In the genomic region with DNA sequence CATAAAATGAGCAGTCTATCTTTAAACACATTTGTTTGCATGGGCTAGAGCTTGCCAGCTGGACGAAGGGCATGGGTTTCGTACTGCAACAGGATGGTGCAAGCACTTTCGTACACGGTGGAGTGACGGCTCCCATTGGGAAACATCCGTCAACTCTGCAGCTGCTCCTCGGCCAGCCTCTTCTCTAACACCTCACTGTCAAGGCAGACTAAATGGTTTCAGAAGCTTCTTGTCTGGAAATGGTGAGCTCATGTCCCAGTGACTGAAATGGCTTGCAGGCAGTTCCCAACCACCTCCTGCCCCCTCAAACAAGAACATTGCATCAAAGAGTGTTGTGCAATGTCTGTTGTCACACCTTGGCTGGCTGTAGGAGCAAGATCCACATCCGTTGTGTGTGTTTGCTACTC, we compare ENCODE assay signal across 8 mouse cellular contexts.
DNase-seq lines count a peak whose midpoint lies in the region; ATAC-seq and TF ChIP-seq lines count a peak whose summit lies in the region.
"Had no signal": no experiment of that assay in that cellular context is flagged by ENCODE, and none has a peak within 500 bp of the region (broad histone marks: within the 10 kb centered on the region; RNA-seq: fewer than 3 reads in every experiment).

No protein-coding gene starts in this region.

- TF ChIP-seq CTCF in liver, postnatal 0 days (IDR thresholded peaks at IDR 0.05; ENCODE audit: low read depth): no peak
- TF ChIP-seq CTCF in stomach, postnatal 0 days (IDR thresholded peaks at IDR 0.05; ENCODE audit: low read depth): no peak

- DNase-seq in limb, embryonic 10.5 days (ENCODE audit: low spot score): no peak
- peak; percentile 58 for DNase-seq in gastrocnemius, postnatal 25 days
- peak; percentile 70 for DNase-seq in liver, postnatal 0 days
- DNase-seq in stomach, postnatal 0 days (ENCODE audit: low spot score): peak; percentile 17
- no peak for DNase-seq in testis, postnatal 14 days (ENCODE audit: low spot score)
- DNase-seq in left cerebral cortex, adult 9 months (ENCODE audit: low spot score in 2 of 2): no peak

- 47% methylated on average over 8 of the region's 8 CpGs for WGBS in limb, embryonic 12.5 days
- 59% methylated on average over 8 of the region's 8 CpGs for WGBS in limb, embryonic 10.5 days
- 44% methylated on average over 8 of the region's 8 CpGs for WGBS in liver, postnatal 0 days (ENCODE audit: insufficient replicate concordance)
- WGBS in stomach, postnatal 0 days: 38% methylated on average over 8 of the region's 8 CpGs

- H3K9me3 ChIP-seq in limb, embryonic 12.5 days: no peaks in the 10 kb centered on the region
- H3K9me3 ChIP-seq in limb, embryonic 10.5 days (replicated peaks): no peaks in the 10 kb centered on the region
- H3K9me3 ChIP-seq in liver, postnatal 0 days (ENCODE audit: low read length): no peaks in the 10 kb centered on the region
- H3K9me3 ChIP-seq in stomach, postnatal 0 days (ENCODE audit: control insufficient read depth, low read length): no peaks in the 10 kb centered on the region
- H3K9me3 ChIP-seq: midbrain, embryonic 12.5 days had no signal

- H3K36me3 ChIP-seq in limb, embryonic 12.5 days: no peaks in the 10 kb centered on the region
- H3K36me3 ChIP-seq in limb, embryonic 10.5 days: no peaks in the 10 kb centered on the region
- no peaks in the 10 kb centered on the region for H3K36me3 ChIP-seq in liver, postnatal 0 days (replicated peaks; ENCODE audit: insufficient read depth, low read length)
- no peaks in the 10 kb centered on the region for H3K36me3 ChIP-seq in stomach, postnatal 0 days (ENCODE audit: control insufficient read depth, insufficient read depth, low read length)
- H3K36me3 ChIP-seq: midbrain, embryonic 12.5 days had no signal

- no peak overlapping the region for H3K4me3 ChIP-seq in limb, embryonic 12.5 days (replicated peaks)
- H3K4me3 ChIP-seq in limb, embryonic 10.5 days: no peak overlapping the region
- H3K4me3 ChIP-seq in liver, postnatal 0 days (ENCODE audit: low read depth, low read length): no peak overlapping the region
- no peak overlapping the region for H3K4me3 ChIP-seq in stomach, postnatal 0 days (ENCODE audit: low read depth, low read length)
- H3K4me3 ChIP-seq: midbrain, embryonic 12.5 days had no signal

- no peak overlapping the region for H3K9ac ChIP-seq in limb, embryonic 12.5 days (replicated peaks)
- no peak overlapping the region for H3K9ac ChIP-seq in liver, postnatal 0 days (replicated peaks)
- H3K9ac ChIP-seq in stomach, postnatal 0 days (ENCODE audit: low read length): no peak overlapping the region
- H3K9ac ChIP-seq: midbrain, embryonic 12.5 days had no signal

- H3K27me3 ChIP-seq in limb, embryonic 12.5 days: no peaks in the 10 kb centered on the region
- no peaks in the 10 kb centered on the region for H3K27me3 ChIP-seq in limb, embryonic 10.5 days (ENCODE audit: low read depth, poor library complexity, severe bottlenecking)
- no peaks in the 10 kb centered on the region for H3K27me3 ChIP-seq in liver, postnatal 0 days (ENCODE audit: insufficient read depth, low read length)
- no peaks in the 10 kb centered on the region for H3K27me3 ChIP-seq in stomach, postnatal 0 days (ENCODE audit: control insufficient read depth, insufficient read depth, low read length)
- H3K27me3 ChIP-seq: midbrain, embryonic 12.5 days had no signal

- no peak for ATAC-seq in limb, embryonic 12.5 days (ENCODE audit: insufficient number of reproducible peaks, insufficient read depth, low FRiP score, low TSS enrichment, low read depth)
- ATAC-seq in liver, postnatal 0 days: peak; percentile 89
- peak; percentile 35; the same call in 1 of the 2 replicates for ATAC-seq in stomach, postnatal 0 days (ENCODE audit: low FRiP score, low TSS enrichment)

- peaks cover 8% of the 10 kb centered on the region for H3K4me1 ChIP-seq in limb, embryonic 12.5 days (replicated peaks)
- peaks cover 17% of the 10 kb centered on the region for H3K4me1 ChIP-seq in limb, embryonic 10.5 days
- peaks cover 4% of the 10 kb centered on the region for H3K4me1 ChIP-seq in liver, postnatal 0 days (ENCODE audit: insufficient read depth)
- H3K4me1 ChIP-seq in stomach, postnatal 0 days (replicated peaks; ENCODE audit: control insufficient read depth, insufficient read depth): no peaks in the 10 kb centered on the region
- H3K4me1 ChIP-seq: midbrain, embryonic 12.5 days had no signal

- TF ChIP-seq EP300 in liver, postnatal 0 days (IDR thresholded peaks at IDR 0.05; ENCODE audit: low read depth): no peak
- TF ChIP-seq EP300 in stomach, postnatal 0 days (optimal IDR thresholded peaks at IDR 0.05): no peak

- H3K4me2 ChIP-seq in limb, embryonic 12.5 days: no peak overlapping the region
- peak overlapping the region; percentile 24; the same call in 1 of the 2 replicates for H3K4me2 ChIP-seq in liver, postnatal 0 days (ENCODE audit: low read depth, low read length)
- H3K4me2 ChIP-seq in stomach, postnatal 0 days (replicated peaks; ENCODE audit: low read depth): no peak overlapping the region
- H3K4me2 ChIP-seq: midbrain, embryonic 12.5 days had no signal

- 0 out of 2 replicates have a peak overlapping the region, but pooled peaks have one; percentile 47 for H3K27ac ChIP-seq in limb, embryonic 12.5 days
- H3K27ac ChIP-seq in limb, embryonic 10.5 days: no peak overlapping the region
- H3K27ac ChIP-seq in liver, postnatal 0 days (ENCODE audit: low read depth): peak overlapping the region; percentile 65
- H3K27ac ChIP-seq in stomach, postnatal 0 days (replicated peaks): no peak overlapping the region
- H3K27ac ChIP-seq: midbrain, embryonic 12.5 days had no signal

Comparison
In these comparisons a context has a peak if more than half of its experiments do, and no peak if none do; other contexts are left out.
1. H3K27ac ChIP-seq: peak in limb, embryonic 12.5 days (single experiment) and liver, postnatal 0 days (single experiment); none in limb, embryonic 10.5 days (single experiment) and stomach, postnatal 0 days (single experiment).
2. DNase-seq: peak in gastrocnemius, postnatal 25 days (single experiment), liver, postnatal 0 days (single experiment) and stomach, postnatal 0 days (single experiment); none in limb, embryonic 10.5 days (single experiment), testis, postnatal 14 days (single experiment) and left cerebral cortex, adult 9 months (0 of 2).